Mouse (Mus musculus): Measurements from ENCODE around the gene Olfr50. TPM values are rescaled to one million over a fixed set of nuclear protein-coding genes. Genes with fewer than 3 reads are reported as not detected.

The Olfr50 gene
- not detected for total RNA-seq (2021)
- long read RNA-seq, experiment 1, result 0 reads
- long read RNA-seq, experiment 2, result 0 reads

DNA sequence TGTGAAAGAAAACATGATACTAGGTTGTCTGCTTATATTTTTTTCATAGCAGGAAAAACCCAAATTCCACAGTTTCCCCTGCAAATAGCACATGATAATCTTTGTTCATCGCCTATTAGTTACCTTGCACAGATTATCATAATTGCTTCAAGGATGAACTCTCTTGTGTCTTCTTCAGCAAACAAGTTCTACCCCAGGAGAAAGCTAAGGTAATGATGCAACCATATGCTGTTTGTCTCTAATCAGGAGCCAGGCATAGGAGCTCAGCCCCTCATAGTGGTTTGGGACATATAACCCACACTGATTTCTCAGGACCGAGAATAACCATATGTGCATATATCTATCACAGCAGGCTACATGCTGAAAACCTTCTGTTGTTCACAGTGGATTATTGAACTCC lies at the start of gene Olfr50:
Gene Olfr50 (plus strand): TSS at position 301 of the 400 bp plus-strand sequence.
- DNase-seq (ENCODE audit: low spot score in 2 of 2), result no peak

DNA sequence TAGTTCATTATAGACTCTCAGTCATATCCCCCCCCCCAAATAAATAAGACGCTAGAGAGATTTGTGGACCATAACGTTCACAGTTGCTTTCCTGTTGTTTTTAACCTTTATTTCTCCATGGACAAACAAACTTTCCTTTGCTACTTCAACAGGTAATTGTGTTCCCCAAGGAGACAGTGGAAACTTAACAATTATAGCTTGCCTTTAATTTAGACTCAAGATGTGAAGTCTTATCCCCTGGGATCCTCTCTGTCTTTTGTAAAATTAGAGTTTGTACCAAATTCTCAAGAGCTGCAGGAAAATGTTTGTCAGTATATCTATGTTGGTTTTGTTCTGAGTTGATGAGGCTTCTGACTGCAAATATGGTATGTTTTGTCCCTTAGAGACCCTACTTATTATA lies 6.4 kb upstream of the Olfr50 start, which contains the start of gene Olfr348:
Gene Olfr348 (plus strand): TSS at position 301 of the 400 bp plus-strand sequence.
- DNase-seq (ENCODE audit: low spot score in 2 of 2), result no peak

DNA sequence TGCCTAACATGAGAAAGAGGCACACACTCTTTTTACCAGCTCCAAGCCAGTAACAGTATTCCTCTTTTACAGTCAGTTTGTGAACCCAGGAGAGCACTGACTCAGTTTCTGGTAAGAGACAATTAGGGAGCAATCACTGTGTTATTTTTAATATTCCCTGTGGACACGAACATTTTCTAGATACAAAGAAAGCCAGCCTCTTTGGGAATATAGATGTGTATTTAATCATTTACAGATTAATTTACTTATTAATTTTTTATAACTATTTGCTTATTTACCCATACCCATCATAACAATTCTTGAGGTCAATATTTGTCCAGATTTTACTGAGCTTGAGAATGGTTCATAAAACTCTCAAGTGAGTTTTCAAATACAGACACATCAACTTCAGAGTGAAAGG lies 26.6 kb downstream of the Olfr50 start, which contains the start of gene Olfr3:
Gene Olfr3 (minus strand): TSS at position 101 of the 400 bp plus-strand sequence.
- DNase-seq (ENCODE audit: low spot score in 2 of 2), result no peak

DNA sequence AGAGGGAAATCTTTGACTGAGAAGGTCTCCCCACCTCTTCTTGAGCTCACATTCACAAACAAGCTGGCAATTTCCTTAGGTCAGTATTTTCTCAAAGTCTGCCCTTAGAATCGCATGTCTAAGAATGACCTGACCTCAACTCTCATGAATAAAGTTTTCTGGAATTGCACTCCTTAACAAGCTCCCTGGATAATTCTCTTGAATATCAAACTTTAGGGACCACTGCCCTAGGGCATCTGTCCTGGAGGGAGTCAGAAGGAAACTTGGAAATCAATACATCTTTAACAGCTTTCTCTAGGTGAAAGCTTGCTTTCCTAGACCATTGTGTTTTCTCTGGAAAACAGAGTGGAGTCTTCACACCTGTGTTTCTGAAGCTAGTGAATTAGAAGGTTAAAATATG lies 55.7 kb downstream of the Olfr50 start, which contains the start of gene Olfr350:
Gene Olfr350 (plus strand): TSS at position 301 of the 400 bp plus-strand sequence.
- DNase-seq (ENCODE audit: low spot score in 2 of 2), result no peak

Other genes with a start within 250 kb of the Olfr50 start
- not detected for gene Olfr344, start 223.9 kb upstream of the Olfr50 start, total RNA-seq (2021)
- not detected for gene Olfr345, start 150.5 kb upstream of the Olfr50 start, total RNA-seq (2021)
- not detected for gene Olfr346, start 104.8 kb upstream of the Olfr50 start, total RNA-seq (2021)
- not detected for gene Olfr347, start 58.6 kb upstream of the Olfr50 start, total RNA-seq (2021)
- gene Olfr348, start 6.3 kb upstream of the Olfr50 start, total RNA-seq (2021), result not detected
- not detected for gene Olfr3, start 26.5 kb downstream of the Olfr50 start, total RNA-seq (2021)
- not detected for gene Olfr350, start 55.8 kb downstream of the Olfr50 start, total RNA-seq (2021)
- gene Olfr351, start 72.1 kb downstream of the Olfr50 start, total RNA-seq (2021), result not detected
- not detected for gene Olfr352, start 77.9 kb downstream of the Olfr50 start, total RNA-seq (2021)
- gene Olfr353, start 102.4 kb downstream of the Olfr50 start, total RNA-seq (2021), result not detected
- not detected for gene Olfr354, start 115.1 kb downstream of the Olfr50 start, total RNA-seq (2021)
- gene Olfr355, start 138.4 kb downstream of the Olfr50 start, total RNA-seq (2021), result not detected
- gene Olfr356, start 146.6 kb downstream of the Olfr50 start, total RNA-seq (2021), result not detected
- not detected for gene Olfr357, start 203.3 kb downstream of the Olfr50 start, total RNA-seq (2021)
- not detected for gene Olfr358, start 218.8 kb downstream of the Olfr50 start, total RNA-seq (2021)

Data from adrenal gland, adult 18-20 months (tissue).